Mouse (Mus musculus) lung, postnatal 25 days (tissue): Measurements from ENCODE around the gene Rpl36a.
A peak's percentile ranks its signal among the peaks of the same experiment; 100 is the strongest.

Source experiments
- DNase-seq: peaks from one replicate; pipeline ENCODE4 v3.0.0; 2022; ENCODE audit warnings: low spot score

Gene Rpl36a

GRCm38 (mm10) chrX:134600659-134601379, 15.4 kb downstream of the Rpl36a start, which contains the start of the genes Gla and Hnrnph2:
Gene Gla (minus strand): TSS chrX:134601125.
Gene Hnrnph2 (plus strand): TSS chrX:134601179.
- DNase-seq: peak; percentile 95

GRCm38 (mm10) chrX:134601380-134602120, 16.1 kb downstream of the Rpl36a start:
- DNase-seq: no peak

DNA sequence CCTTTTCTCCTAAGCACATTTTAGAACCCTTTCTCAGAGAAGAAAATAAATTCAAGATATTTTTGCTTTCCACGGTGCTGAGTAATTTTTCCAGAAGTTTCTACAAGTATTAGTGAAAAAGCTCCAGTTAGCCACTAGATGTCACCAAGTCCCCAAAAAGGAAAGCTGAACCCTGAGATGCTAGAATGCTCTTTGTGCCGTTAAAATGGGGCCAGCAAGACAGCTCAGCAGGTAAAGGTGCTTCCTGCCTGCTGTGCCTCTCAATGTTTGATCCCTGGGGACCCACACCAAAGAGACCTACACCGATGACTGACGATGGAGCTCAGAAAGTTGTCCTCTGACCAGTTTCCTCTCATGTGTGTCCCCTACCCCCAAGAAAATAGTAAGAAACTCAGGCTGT, 24.0 kb downstream of the Rpl36a start:
- peak; percentile 18 for DNase-seq

DNA sequence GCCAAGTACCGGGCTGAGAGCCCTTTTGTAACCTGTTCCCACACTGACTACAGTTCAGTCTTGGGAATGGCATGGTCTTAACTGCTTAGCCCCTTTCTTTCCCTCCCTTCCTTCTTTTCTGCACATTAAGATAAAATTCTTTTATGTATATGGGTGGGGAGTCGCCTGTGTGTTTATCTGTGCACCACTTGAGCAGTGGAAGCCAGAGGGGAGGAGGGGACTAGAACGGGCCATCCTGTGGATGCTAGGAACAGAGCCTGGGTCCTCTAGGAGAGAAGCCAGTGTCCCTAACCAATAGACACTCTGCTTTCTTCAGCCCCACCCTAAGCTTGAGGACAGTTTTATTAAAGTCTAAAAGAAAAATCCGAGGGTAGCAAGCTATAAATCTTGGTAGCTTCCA, 25.5 kb downstream of the Rpl36a start:
- no peak for DNase-seq

- DNase-seq: peak; percentile 34
Measured at GRCm38 (mm10) chrX:134612285-134612959, 27.0 kb downstream of the Rpl36a start.

DNA sequence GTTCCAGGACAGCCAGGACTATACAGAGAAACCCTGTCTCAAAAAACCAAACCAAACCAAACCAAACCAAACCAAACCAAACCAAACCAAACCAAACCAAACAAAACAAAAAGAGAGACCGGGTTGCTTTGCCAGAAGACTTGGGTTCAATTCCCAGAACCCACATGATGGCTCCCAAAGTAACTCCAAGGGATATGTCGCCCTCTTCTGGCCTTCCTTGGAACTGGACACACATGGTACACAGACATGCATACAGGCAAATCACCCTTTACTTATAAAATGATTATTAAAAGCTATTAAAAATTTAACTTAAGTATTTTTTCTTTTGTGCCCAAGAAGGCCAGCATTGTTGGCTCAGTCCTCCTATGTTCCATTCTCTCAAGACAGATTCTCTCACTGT, 28.9 kb downstream of the Rpl36a start:
- no peak for DNase-seq

DNA sequence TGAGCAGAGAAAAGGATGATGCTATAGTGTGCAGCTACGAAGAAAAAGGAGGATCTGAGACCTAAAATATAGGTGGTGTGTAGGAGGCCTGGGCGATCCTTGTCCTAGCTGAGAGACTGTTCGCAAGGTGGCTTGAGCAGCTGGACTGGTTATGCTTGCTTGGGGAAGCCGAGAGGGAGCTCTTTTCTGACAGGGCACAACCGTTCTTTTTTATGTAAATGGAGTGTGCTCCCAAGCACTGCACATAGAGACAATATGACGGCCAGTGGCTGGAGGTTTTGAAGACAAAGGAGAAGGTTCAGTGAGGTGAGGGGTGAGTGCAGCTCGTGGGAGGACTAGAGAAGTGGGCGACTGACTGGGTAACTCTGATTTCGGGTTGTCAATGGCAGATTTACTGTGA, 34.2 kb downstream of the Rpl36a start:
- DNase-seq: no peak

DNA sequence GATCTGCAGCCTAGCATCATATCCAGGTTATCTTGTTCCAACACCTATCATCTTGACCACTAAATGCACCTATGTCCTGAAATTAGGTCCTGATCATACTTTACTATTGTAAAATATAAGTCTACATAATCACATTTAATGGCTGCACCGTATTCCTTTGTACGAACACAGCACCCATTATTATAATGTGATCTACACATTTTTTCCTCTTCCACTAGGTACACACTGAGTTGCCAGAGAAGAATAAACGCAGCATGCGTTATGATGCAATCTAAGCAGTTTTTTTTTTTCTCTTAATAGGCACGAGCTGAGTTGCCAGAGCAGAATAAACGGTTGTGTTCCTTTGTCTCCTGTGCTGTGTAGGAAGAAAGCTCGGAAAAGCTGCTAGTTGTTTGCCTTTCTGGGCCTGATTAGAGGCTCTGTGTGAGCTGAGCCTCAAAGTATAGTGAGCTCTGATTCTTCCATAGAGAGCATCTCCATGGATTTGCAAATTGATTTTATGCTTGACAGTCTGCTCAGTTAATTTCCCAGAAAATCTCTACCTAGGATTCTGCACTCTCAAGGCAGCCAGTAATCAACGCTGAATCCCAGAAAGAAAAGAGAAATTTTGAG, 34.9 kb downstream of the Rpl36a start:
- no peak for DNase-seq

- DNase-seq: no peak
Measured at GRCm38 (mm10) chrX:134621685-134622084, 36.2 kb downstream of the Rpl36a start.

DNA sequence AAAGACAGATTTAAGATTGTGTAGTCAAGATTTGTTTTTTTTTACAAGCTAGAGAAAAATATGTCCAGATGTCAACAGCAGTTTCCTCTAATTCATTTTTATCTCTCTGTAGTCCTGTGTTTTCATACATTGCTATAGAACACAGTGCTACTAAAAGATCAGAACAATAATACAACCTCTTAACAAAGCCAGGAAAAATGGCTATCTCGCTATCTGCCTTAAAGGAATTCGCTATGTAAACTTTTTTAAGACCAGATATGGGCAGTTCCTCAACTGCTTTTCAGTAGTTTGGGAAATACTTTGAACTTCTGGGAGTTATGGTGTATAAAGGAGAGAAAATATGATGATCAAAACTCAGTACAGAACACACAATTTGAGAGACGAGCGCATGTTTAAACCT, 37.9 kb downstream of the Rpl36a start:
- DNase-seq: no peak

DNA sequence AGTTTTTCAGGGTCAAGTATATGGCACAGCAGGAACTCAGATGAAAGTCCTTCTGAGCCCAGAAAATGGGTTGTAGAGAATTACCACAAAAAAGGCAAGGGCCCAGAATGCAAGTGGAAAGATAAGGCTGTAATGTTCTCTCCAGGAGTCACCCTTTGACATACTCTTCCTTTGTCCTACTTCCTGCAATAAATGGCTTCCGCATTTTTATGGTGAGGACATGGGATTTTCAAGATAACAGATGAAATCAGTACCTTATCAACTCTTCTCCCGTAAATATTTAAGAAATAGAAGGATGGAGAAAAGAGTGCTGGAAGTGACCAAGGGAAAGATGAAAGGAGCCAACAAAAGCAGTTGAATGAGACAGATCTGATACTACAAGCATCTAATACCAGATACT, 42.7 kb downstream of the Rpl36a start:
- no peak for DNase-seq

- DNase-seq: no peak
Measured at GRCm38 (mm10) chrX:134632710-134633109, 47.3 kb downstream of the Rpl36a start.

DNA sequence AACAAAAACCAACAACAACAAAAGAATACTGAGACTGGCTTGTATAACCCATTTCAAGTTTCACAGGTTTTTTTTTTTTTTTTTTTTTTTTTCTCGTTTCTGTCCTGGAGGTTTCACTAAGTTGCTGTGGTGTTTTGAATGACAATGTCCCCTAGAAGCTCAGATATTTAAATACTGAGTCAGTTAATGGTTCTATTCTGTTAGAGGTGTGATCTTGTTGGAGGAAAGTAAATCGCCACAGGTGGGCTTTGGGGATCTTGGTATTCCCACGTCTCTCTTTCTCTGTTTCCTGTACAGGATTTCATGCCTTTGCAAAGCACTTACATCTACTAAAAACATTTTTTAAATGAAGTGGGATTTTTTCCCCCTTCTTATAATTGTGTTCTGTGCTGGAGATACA, 49.7 kb downstream of the Rpl36a start:
- no peak for DNase-seq

GRCm38 (mm10) chrX:134635860-134636259, 50.4 kb downstream of the Rpl36a start:
- peak; percentile 10 for DNase-seq
